Mouse (Mus musculus) limb, embryonic 10.5 days (tissue): ENCODE measurements around the gene Lix1l. TPM values are rescaled to one million over a fixed set of nuclear protein-coding genes. Genes with fewer than 3 reads are reported as not detected.
"Not testable (repeated sequence)": the region's sequence is repeated elsewhere in the genome, so short reads cannot be mapped to it uniquely, and the experiment has no call there.

Experiments
- DNase-seq: peaks from one replicate; pipeline ENCODE4 v3.0.0-alpha.2; 2017; ENCODE audit warnings: low spot score
- H3K27ac ChIP-seq: fragments of 300-500 bp; sonication (generic); 2 replicates; pipeline ENCODE4 v1.5.1; 2016; ENCODE audit warnings: mild to moderate bottlenecking
- H3K27me3 ChIP-seq: fragments of 300-500 bp; sonication (generic); 2 replicates; pipeline ENCODE4 v1.6.1; 2016; ENCODE audit warnings: low read depth, mild to moderate bottlenecking; ENCODE audit not compliant: poor library complexity, severe bottlenecking
- H3K36me3 ChIP-seq: fragments of 300-500 bp; sonication (generic); 2 replicates; pipeline ENCODE4 v1.6.1; 2016; ENCODE audit warnings: mild to moderate bottlenecking, moderate library complexity
- H3K4me1 ChIP-seq: fragments of 300-500 bp; sonication (generic); 2 replicates; pipeline ENCODE4 v1.6.1; 2016
- H3K4me3 ChIP-seq: fragments of 300-500 bp; sonication (generic); 2 replicates; pipeline ENCODE4 v1.5.1; 2016; ENCODE audit warnings: mild to moderate bottlenecking, moderate library complexity
- H3K9me3 ChIP-seq: fragments of 300-500 bp; sonication (generic); replicated peaks from 2 replicates; pipeline ENCODE4 v1.6.1; 2016; ENCODE audit warnings: mild to moderate bottlenecking
- WGBS: fragments of 180-500 bp; shearing (Covaris S2); methylation state at CpG from one replicate; pipeline ENCODE4 v1.1.7; 2016; 5-methylcytosine and 5-hydroxymethylcytosine counted together
- polyA plus RNA-seq: library from polyadenylated mRNA; unstranded; fragments of >200 nt; fragmentation: Nextera tagmentation; extraction: Ambion mirVana; gene quantifications from 2 replicates; pipeline ENCODE4 v1.2.1, GENCODE M21; 2016

Gene Lix1l
- polyA plus RNA-seq, 1 experiment from 2014 or later: 4.5 TPM

DNA sequence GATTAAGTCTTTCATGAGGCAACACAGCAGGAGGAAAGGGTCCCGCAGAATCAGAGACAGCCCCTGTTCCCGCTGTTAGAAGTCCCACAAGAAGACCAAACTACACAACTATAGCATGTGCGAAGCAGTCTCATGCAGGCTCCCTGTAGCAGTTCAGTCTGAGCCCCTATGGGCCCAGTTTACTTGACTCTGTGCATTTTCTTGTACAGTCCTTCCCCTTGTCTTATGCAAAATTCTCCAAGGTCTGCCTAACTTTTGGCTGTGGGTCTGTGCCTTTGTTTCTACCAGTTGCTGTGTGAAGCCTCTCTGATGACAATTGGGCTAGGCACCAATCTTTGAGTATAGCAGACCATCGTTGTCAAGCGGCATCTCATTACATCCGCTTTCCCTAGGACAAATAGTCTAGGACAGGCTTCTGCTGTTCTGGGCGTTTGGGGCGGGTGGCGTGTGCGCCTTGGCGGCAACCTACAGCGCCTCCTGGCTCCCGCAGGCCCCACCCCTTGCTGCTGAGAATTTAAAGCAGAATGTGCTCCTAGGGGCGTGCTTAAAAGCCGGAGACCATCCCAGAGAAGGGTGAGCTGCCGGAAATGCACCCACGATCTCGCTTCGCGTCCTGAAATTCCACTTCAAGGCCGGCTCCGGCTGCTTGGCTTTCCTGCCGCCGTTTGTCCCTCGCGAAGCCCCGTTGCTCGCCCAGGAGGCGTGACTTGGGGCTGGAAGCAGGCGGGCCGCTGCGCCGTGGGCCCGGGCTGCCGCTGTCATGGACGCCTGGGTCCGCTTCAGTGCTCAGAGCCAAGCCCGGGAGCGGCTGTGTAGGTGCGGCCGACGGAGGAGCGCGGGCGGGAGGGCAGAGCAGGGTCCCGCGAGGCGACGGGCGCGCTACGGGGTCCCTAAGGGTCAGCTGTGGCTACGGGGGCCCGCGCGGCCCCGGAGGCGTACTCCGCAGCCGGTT is 34.3 kb downstream of the Lix1l start, which contains the start of the genes Pex11b and Gm42957:
Pex11b (plus strand) TSS at position 449 of the 952 bp plus-strand sequence.
Gm42957 (plus strand) TSS at position 547 of the 952 bp plus-strand sequence.
- Histone ChIP-seq H3K27ac (peak within 1 kb of the TSS; percentile 93), H3K9me3 (no peaks in the 10 kb centered on the region), H3K4me3 (peak within 1 kb of the TSS; percentile 81), H3K4me1 (peaks cover 30% of the 10 kb centered on the region), H3K36me3 (peaks cover 69% of the 10 kb centered on the region), H3K27me3 (no peaks in the 10 kb centered on the region)
- 2% methylated on average over 60 of the region's 60 CpGs for WGBS
- peak; percentile 87 for DNase-seq

DNA sequence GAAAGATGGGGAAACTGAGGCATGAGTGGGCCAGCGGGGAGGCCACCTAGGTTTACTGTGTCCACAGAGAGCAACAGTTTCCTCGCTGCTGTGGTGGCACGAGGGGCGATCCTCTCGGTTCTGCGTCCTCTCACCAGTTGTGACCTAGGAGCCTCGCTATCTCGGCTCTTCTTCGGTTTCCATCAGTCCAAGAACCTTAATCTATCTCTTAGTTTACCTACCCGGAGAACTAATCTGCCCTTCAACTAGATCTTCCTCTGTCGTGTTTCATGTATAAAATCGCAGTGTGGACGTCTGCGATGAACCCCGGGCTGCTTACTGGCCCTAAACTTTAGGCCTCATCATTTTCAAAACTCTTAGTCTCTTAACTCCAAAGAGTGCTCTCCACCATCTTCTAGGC is 35.0 kb downstream of the Lix1l start:
- WGBS: 15% methylated on average over 15 of the region's 15 CpGs
- Histone ChIP-seq H3K36me3 (peaks cover 70% of the 10 kb centered on the region), H3K9me3 (no peaks in the 10 kb centered on the region), H3K4me3 (peak overlapping the region; percentile 81), H3K4me1 (peaks cover 26% of the 10 kb centered on the region), H3K27ac (peak overlapping the region; percentile 93), H3K27me3 (no peaks in the 10 kb centered on the region)
- no peak for DNase-seq

DNA sequence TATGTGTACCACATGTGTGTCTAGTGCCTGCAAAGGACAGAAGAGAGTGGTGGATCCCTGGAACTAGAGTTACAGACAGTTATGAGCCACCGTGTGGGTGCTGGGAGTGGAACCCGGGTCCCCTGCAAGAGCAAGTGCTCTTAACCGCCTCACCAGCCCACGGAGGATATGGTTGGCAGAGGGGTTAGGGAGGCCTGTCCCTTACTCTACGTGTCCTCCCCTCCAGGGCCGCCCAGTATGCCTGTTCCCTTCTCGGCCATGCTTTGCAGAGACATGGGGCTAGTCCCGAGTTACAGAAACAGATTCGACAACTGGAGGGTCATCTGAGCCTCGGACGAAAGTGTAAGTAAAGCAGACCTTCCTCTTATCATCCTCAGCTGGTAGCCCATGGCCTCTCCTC is 35.5 kb downstream of the Lix1l start:
- 70% methylated on average over 11 of the region's 11 CpGs for WGBS
- no peak for DNase-seq
- Histone ChIP-seq H3K9me3 (no peaks in the 10 kb centered on the region), H3K4me1 (peaks cover 22% of the 10 kb centered on the region), H3K36me3 (peaks cover 70% of the 10 kb centered on the region), H3K27me3 (no peaks in the 10 kb centered on the region), H3K27ac (0 out of 2 replicates have a peak overlapping the region, but pooled peaks have one; percentile 93), H3K4me3 (peak overlapping the region; percentile 81)

DNA sequence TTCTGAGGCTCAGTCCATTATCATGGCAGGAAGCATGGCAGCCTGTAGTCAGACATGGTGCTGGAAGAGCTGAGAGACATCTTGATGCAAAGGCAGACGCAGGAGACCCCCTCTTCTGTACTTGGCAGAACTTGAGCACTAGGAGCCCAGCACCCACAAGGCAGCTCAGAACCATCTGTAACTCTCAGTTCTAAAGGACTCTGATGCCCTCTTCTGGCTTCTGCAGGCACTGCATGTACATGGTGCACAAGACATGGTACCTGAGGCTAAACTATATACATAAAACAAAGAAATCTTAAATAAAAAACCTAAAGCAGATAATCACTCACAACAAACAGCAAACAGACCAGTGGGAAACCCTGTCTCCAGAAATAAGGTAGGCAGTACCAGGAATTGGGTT is 38.3 kb downstream of the Lix1l start:
- WGBS: 84% methylated on average over 1 of the region's 1 CpGs
- no peak overlapping the region for H3K27ac ChIP-seq
- H3K9me3 ChIP-seq: no peaks in the 10 kb centered on the region
- no peak overlapping the region for H3K4me3 ChIP-seq
- H3K4me1 ChIP-seq: peaks cover 22% of the 10 kb centered on the region
- DNase-seq: peak; percentile 64
- peaks cover 65% of the 10 kb centered on the region for H3K36me3 ChIP-seq
- no peaks in the 10 kb centered on the region for H3K27me3 ChIP-seq

DNA sequence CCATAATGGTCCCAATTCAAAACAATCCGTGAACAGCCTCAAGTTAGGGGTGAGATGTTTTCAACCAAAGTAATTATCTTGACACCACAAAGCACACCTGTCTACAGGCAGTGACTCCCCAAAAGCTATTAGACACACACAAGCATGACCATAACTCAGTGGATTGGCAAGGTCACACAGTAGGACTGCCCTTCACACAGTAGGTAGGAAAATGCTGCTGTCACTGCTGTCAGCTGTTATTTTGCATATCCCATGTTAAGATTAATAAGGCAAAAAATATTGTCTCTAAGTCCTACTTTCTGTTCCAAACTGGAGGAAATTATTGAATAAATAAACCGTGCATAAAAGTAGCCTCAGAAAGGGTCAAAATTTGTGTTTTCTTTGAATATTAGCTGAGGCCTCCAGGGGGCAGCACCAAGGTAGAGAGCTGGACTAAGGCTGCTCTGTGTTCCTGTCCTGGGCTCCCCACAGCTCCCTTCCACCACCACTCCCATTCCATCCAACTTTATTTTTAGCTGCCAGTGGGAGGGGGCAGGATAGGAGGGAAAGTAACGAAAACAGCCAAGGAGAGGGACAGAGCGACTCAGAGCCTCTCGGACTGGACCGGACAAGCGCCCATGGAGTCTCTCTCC is 44.2 kb downstream of the Lix1l start, which contains the start of gene Itga10:
Itga10 (plus strand) TSS at position 567 of the 632 bp plus-strand sequence.
- Histone ChIP-seq H3K27ac (no peak within 1 kb of the TSS), H3K4me1 (peaks cover 3% of the 10 kb centered on the region), H3K27me3 (no peaks in the 10 kb centered on the region), H3K36me3 (peaks cover 40% of the 10 kb centered on the region), H3K9me3 (no peaks in the 10 kb centered on the region), H3K4me3 (no peak within 1 kb of the TSS)
- 70% methylated on average over 7 of the region's 7 CpGs for WGBS
- DNase-seq: peak; percentile 40

DNA sequence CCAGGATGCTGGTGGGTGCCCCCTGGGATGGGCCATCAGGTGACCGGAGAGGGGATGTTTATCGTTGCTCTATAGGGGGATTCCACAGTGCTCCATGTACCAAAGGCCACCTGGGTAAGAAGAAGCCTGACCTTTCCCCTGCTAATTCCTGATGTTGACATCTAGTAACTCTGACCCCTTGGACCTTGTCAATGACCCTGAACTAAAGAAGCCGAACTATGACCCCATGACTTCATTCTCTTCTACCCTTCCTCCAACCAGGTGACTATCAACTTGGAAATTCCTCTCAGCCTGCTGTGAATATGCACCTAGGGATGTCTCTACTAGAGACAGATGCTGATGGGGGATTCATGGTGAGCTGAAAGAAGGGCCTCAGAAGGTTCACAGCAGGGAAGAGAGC is 46.4 kb downstream of the Lix1l start:
- Histone ChIP-seq H3K27ac (no peak overlapping the region), H3K4me1 (peaks cover 3% of the 10 kb centered on the region), H3K9me3 (no peaks in the 10 kb centered on the region), H3K36me3 (peaks cover 30% of the 10 kb centered on the region), H3K27me3 (no peaks in the 10 kb centered on the region), H3K4me3 (no peak overlapping the region)
- DNase-seq: no peak
- 82% methylated on average over 3 of the region's 3 CpGs for WGBS

DNA sequence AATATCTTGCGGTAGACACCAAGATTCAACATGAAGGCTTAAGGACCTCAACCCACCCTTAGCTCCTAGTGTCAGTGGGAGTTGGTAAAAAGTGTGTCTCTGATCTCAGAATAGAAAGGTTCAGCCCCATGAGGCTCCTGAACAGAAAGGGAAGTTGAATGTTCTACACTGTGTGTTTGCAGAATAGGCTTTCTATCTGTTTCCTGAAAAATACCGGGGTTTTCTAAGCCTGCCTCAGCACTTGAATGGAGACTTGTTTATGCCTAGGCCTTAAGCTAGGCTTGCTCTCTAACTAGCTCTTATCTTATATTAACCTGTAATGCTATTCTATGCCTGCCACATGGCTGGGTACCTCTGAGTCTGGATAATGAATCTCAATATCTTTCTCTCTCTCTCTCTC is 60.0 kb downstream of the Lix1l start:
- Histone ChIP-seq H3K36me3 (peaks cover 9% of the 10 kb centered on the region; the same call in 1 of the 2 replicates), H3K4me1 (peaks cover 14% of the 10 kb centered on the region), H3K4me3 (no peak overlapping the region), H3K27ac (no peak overlapping the region), H3K9me3 (no peaks in the 10 kb centered on the region), H3K27me3 (0 out of 2 replicates have a peak, but pooled peaks cover 3% of the 10 kb centered on the region)
- WGBS: 81% methylated on average over 2 of the region's 2 CpGs
- DNase-seq: no peak

DNA sequence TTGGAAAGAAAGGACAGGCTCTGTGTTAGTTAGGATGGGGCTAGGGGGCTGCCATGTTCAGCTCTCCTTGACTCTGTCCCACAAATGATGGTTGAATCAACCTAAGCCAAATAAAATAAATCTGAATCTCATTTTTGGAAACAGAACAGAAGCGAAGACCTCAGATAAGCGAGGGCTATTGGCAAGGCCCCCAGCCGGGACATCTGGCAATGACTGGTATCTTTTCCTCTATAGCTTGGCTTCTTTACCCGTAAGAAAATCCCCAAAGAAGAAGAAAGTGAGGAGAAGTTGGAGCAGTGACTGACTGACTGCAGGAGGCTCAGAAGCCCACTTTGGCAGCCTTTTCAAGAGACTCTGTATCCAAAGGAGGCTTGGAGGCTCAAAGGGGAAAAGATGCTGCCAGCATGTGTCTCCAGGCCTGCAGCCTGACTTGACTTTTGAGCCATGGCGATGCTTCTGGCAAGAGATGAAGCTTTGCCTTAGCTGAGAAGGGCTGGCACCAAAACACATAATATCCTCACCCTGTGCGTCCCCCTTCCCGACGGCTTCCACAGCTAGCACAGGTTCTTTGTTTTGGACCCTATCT is 61.9 kb downstream of the Lix1l start:
- Histone ChIP-seq H3K27ac (peak overlapping the region; percentile 66), H3K4me3 (peak overlapping the region; percentile 42), H3K36me3 (no peaks in the 10 kb centered on the region), H3K27me3 (0 out of 2 replicates have a peak, but pooled peaks cover 3% of the 10 kb centered on the region), H3K9me3 (no peaks in the 10 kb centered on the region), H3K4me1 (peaks cover 14% of the 10 kb centered on the region)
- WGBS: 50% methylated on average over 8 of the region's 8 CpGs
- DNase-seq: no peak

DNA sequence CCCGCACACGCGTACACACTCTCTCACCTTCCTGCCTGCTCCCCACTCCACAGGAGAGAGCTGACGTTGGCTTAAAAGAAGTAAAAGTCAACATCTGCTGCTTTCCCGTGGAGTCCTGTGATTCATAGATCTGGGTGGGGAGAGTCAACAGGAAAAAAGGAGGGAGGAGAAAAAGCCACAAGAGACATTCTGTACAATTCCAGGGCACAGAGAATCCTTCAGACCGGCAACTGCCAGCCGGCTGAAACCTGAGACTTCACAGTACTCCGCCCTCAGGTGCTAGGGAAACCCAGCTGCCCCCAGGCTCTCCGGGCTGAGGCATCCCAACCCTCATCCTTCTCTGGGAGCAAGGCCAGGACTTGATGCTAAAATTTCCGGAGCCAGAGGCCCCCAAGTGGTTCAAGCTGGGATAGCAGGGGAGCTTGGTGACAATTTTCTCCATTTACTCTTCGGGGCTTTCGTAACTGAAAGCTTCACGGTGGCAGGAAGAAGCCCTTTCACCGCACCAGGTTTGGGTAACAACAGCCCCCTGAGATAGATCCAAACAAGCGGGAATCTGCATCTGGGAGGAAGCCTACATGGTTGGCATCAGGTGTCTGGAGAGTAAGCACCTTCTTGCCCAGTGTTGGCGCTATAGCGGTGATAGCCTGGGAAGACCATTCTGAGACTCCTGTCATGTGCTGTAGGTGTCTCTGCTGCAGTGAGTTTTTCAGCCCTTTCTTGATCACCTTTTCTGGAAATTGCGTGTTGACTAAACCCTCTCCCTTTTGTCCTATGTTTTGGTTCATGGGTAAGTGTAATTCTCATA is 62.7 kb downstream of the Lix1l start:
- no peaks in the 10 kb centered on the region for H3K9me3 ChIP-seq
- peak; percentile 88 for DNase-seq

DNA sequence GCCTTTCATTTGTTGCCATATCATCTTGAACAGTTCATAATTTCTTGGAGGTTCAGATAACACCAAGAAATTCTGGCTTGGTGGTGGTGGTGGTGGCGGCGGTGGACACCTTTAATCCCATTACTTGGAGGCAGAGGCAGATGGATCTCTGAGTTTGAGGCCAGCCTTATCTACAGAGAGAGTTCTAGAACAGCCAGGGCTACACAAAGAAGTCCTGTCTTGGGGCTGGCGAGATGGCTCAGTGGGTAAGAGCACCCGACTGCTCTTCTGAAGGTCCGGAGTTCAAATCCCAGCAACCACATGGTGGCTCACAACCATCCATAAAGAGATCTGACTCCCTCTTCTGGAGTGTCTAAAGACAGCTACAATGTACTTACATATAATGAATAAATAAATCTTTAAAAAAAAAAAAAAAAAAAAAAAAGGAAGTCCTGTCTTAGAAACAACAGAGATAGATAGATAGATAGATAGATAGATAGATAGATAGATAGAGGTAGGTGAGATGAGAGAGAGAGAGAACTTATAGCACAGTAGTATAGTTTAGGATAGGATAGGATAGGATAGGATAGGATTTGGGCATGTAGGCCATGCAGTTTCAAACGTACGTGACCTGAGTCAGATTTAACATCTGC is 64.9 kb downstream of the Lix1l start:
- H3K27me3 ChIP-seq, H3K9me3 ChIP-seq, H3K27ac ChIP-seq, H3K36me3 ChIP-seq, H3K4me3 ChIP-seq, DNase-seq: not testable (repeated sequence)
- H3K4me1 ChIP-seq: peaks cover 26% of the 10 kb centered on the region
- WGBS: 89% methylated on average over 7 of the region's 7 CpGs

More for the DNA sequence above, 62.7 kb downstream of the Lix1l start:
- peak overlapping the region; percentile 42 for H3K4me3 ChIP-seq
- H3K27ac ChIP-seq: peak overlapping the region; percentile 66
- WGBS: 8% methylated on average over 17 of the region's 18 CpGs
- H3K36me3 ChIP-seq: no peaks in the 10 kb centered on the region
- H3K27me3 ChIP-seq: 0 out of 2 replicates have a peak, but pooled peaks cover 3% of the 10 kb centered on the region
- peaks cover 14% of the 10 kb centered on the region for H3K4me1 ChIP-seq

DNA sequence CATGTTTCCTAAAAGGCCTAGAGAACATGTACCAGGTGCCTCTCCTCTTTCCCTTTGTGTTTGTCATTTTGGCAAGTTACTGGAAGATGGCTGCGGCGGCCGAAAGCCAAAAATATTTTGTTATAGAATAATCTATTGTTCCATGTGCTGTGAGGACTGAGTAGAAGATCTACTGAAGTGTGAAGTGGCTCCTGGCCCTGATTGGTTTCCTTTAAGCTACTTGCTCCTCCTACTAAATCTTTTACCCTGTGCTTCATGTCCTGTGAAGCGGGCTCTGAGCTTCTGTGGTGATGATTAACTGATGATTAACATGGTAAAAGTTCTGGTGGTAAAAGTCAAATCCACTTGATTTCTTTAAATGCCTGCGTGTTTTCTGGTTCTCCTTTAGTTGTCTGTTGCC is 66.0 kb downstream of the Lix1l start:
- no peak overlapping the region for H3K4me3 ChIP-seq
- no peak for DNase-seq
- 91% methylated on average over 5 of the region's 5 CpGs for WGBS
- H3K4me1 ChIP-seq: peaks cover 26% of the 10 kb centered on the region
- H3K36me3 ChIP-seq: no peaks in the 10 kb centered on the region
- H3K27ac ChIP-seq: no peak overlapping the region
- no peaks in the 10 kb centered on the region for H3K9me3 ChIP-seq
- peaks cover 21% of the 10 kb centered on the region for H3K27me3 ChIP-seq

DNA sequence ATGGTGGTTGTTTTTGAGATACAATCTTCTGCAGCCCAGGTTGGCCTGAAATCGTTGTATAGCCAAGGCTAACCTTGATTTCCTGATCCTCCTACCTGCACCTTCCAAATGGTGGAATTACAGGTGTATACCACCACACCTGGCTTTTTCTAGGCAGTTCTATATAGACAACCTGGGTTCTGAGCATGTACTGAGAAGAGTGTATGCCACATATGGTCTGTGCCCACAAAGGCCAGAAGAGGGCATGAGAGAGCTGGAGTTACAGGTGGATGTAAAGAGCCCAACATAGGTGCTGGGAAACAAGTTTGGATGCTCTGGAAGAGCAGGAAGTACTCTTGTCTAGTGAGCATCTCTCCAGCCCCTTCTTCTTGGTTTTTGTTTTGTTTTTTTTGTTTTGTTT is 66.4 kb downstream of the Lix1l start:
- DNase-seq: no peak
- Histone ChIP-seq H3K9me3 (no peaks in the 10 kb centered on the region), H3K27me3 (peaks cover 23% of the 10 kb centered on the region), H3K4me1 (peaks cover 26% of the 10 kb centered on the region), H3K4me3 (no peak overlapping the region), H3K36me3 (no peaks in the 10 kb centered on the region), H3K27ac (no peak overlapping the region)
- WGBS: 37% methylated on average over 1 of the region's 1 CpGs
